Mouse (Mus musculus): ENCODE data around the gene Ifi27l2b.

The Ifi27l2b gene

GRCm38 (mm10) chr12:103434861-103435260 is 22.2 kb downstream of the Ifi27l2b start:
- no peak for DNase-seq (ENCODE audit: low spot score)

- peak; percentile 95 for DNase-seq (ENCODE audit: low spot score)
These were observed 22.9 kb downstream of the Ifi27l2b start, which contains the start of gene Ifi27 for GRCm38 (mm10) chr12:103433986-103434731. Gene Ifi27 (plus strand): TSS chr12:103434211.

GRCm38 (mm10) chr12:103433430-103433829 is 23.6 kb downstream of the Ifi27l2b start:
- no peak for DNase-seq (ENCODE audit: low spot score)

GRCm38 (mm10) chr12:103426710-103427109 is 30.3 kb downstream of the Ifi27l2b start:
- DNase-seq (ENCODE audit: low spot score) = no peak

GRCm38 (mm10) chr12:103425729-103426470 is 31.1 kb downstream of the Ifi27l2b start, which contains the start of gene Ddx24:
Gene Ddx24 (minus strand): TSS chr12:103425830.
- DNase-seq (ENCODE audit: low spot score) = peak; percentile 99

GRCm38 (mm10) chr12:103425016-103425728 is 31.9 kb downstream of the Ifi27l2b start:
- no peak for DNase-seq (ENCODE audit: low spot score)

GRCm38 (mm10) chr12:103408144-103408543 is 48.9 kb downstream of the Ifi27l2b start:
- no peak for DNase-seq (ENCODE audit: low spot score)

- DNase-seq (ENCODE audit: low spot score) = no peak
These were observed 49.3 kb downstream of the Ifi27l2b start, which contains the start of gene 9330161L09Rik for GRCm38 (mm10) chr12:103407720-103408119. Gene 9330161L09Rik (minus strand): TSS chr12:103407820.

- no peak for DNase-seq (ENCODE audit: low spot score)
These were observed 52.9 kb downstream of the Ifi27l2b start for GRCm38 (mm10) chr12:103404131-103404530.
